Mouse (Mus musculus): ENCODE measurements around the gene Gm42688. TPM values are rescaled to one million over a fixed set of nuclear protein-coding genes. Genes with fewer than 3 reads are reported as not detected.
A peak's percentile ranks its signal among the peaks of the same experiment; 100 is the strongest.
"Not testable (repeated sequence)": the region's sequence is repeated elsewhere in the genome, so short reads cannot be mapped to it uniquely, and the experiment has no call there.

Gene Gm42688
- polyA plus RNA-seq, 1 experiment from 2014 or later, result 1.1 TPM

GRCm38 (mm10) chr6:83142211-83142731, 40.9 kb downstream of the Gm42688 start:
- no peaks in the 10 kb centered on the region for H3K9me3 ChIP-seq (replicated peaks)
- no peak for DNase-seq
- H3K4me3 ChIP-seq (replicated peaks), result peak overlapping the region; percentile 24; the same call in 1 of the 2 replicates
- H3K36me3 ChIP-seq, result no peaks in the 10 kb centered on the region
- H3K27me3 ChIP-seq, result peaks cover 46% of the 10 kb centered on the region
- no peak overlapping the region for H3K27ac ChIP-seq
- peaks cover 26% of the 10 kb centered on the region for H3K4me1 ChIP-seq (replicated peaks)
- 7% methylated on average over 41 of the region's 41 CpGs for WGBS (ENCODE audit: insufficient replicate concordance)
- peak overlapping the region; percentile 5; the same call in 1 of the 2 replicates for H3K9ac ChIP-seq
- no peak for ATAC-seq (ENCODE audit: low read depth)
- peak overlapping the region; percentile 51 for H3K4me2 ChIP-seq

DNA sequence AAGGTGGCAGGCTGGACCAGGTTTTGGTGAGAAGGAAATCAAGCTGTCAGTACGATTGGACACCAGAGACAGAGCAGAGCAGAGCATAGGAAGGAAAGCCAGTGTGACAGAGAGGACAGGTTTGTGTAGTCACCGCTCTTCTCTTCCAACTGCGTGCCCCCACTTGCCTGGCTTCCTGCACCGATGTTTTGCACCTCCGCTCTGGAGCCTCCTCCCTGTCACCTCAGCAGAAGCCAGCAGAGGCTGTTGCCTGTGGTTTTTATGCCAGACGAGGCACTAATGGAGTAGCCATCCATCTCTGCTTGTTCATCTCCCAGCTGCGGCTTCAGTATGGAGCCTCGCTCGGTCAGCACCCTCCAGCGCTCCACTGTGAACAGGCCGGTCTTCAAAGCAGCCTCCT, 41.5 kb downstream of the Gm42688 start:
- no peak overlapping the region for H3K27ac ChIP-seq
- peaks cover 20% of the 10 kb centered on the region for H3K4me1 ChIP-seq (replicated peaks)
- no peak overlapping the region for H3K4me3 ChIP-seq (replicated peaks)
- peaks cover 40% of the 10 kb centered on the region for H3K27me3 ChIP-seq
- WGBS (ENCODE audit: insufficient replicate concordance), result 60% methylated on average over 11 of the region's 11 CpGs
- DNase-seq (no peak), ATAC-seq (ENCODE audit: low read depth) (no peak)
- 0 out of 2 replicates have a peak, but pooled peaks cover under 1% of the 10 kb centered on the region for H3K36me3 ChIP-seq
- H3K9ac ChIP-seq, result no peak overlapping the region
- H3K4me2 ChIP-seq, result no peak overlapping the region
- H3K9me3 ChIP-seq (replicated peaks), result no peaks in the 10 kb centered on the region

GRCm38 (mm10) chr6:83145209-83145608, 43.8 kb downstream of the Gm42688 start:
- no peak for DNase-seq
- H3K4me3 ChIP-seq (replicated peaks), result no peak overlapping the region

DNA sequence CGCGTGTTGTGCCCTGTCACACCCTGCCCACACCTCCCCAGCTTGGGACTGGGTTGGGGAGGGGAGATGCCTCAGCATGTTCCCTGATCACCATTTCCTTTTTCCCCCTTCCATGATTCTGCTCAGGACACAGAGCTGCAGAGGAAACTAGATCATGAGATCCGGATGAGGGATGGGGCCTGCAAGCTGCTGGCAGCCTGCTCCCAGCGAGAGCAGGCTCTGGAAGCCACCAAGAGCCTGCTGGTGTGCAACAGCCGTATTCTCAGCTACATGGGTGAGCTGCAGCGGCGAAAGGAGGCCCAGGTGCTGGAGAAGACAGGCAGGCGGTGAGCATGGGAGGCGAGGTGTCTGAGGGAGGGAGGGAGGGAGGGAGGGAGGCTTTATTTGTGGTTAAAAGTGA, 44.4 kb downstream of the Gm42688 start:
- Histone ChIP-seq H3K27ac (no peak overlapping the region; the same call in 1 of the 2 replicates), H3K4me3 (replicated peaks) (no peak overlapping the region), H3K4me1 (replicated peaks) (peaks cover 8% of the 10 kb centered on the region), H3K36me3 (peaks cover 15% of the 10 kb centered on the region), H3K9ac (no peak overlapping the region; the same call in 1 of the 2 replicates), H3K4me2 (no peak overlapping the region), H3K9me3 (replicated peaks) (no peaks in the 10 kb centered on the region), H3K27me3 (peaks cover 21% of the 10 kb centered on the region)
- 52% methylated on average over 9 of the region's 9 CpGs for WGBS (ENCODE audit: insufficient replicate concordance)
- ATAC-seq (ENCODE audit: low read depth) (no peak), DNase-seq (no peak)

More at GRCm38 (mm10) chr6:83145209-83145608, 43.8 kb downstream of the Gm42688 start:
- Histone ChIP-seq H3K9ac (no peak overlapping the region), H3K4me2 (no peak overlapping the region), H3K27me3 (peaks cover 21% of the 10 kb centered on the region), H3K4me1 (replicated peaks) (peaks cover 8% of the 10 kb centered on the region), H3K27ac (no peak overlapping the region), H3K9me3 (replicated peaks) (no peaks in the 10 kb centered on the region), H3K36me3 (peaks cover 15% of the 10 kb centered on the region)
- 44% methylated on average over 2 of the region's 2 CpGs for WGBS (ENCODE audit: insufficient replicate concordance)
- ATAC-seq (ENCODE audit: low read depth), result no peak

- Histone ChIP-seq H3K4me3 (replicated peaks) (no peak overlapping the region), H3K9me3 (replicated peaks) (no peaks in the 10 kb centered on the region), H3K4me2 (no peak overlapping the region), H3K27ac (no peak overlapping the region), H3K9ac (no peak overlapping the region), H3K27me3 (peaks cover 12% of the 10 kb centered on the region), H3K4me1 (replicated peaks) (peaks cover 12% of the 10 kb centered on the region), H3K36me3 (peaks cover 15% of the 10 kb centered on the region)
- whole genome bisulfite sequencing (ENCODE audit: insufficient replicate concordance), result 58% methylated on average over 7 of the region's 7 CpGs
- ATAC-seq (ENCODE audit: low read depth), result no peak
- no peak for DNase-seq
Measured at GRCm38 (mm10) chr6:83147280-83147679, 45.9 kb downstream of the Gm42688 start.

GRCm38 (mm10) chr6:83151721-83152120, 50.3 kb downstream of the Gm42688 start:
- no peak overlapping the region for H3K9ac ChIP-seq
- H3K4me1 ChIP-seq (replicated peaks), result peaks cover 28% of the 10 kb centered on the region
- H3K27me3 ChIP-seq, result peaks cover 47% of the 10 kb centered on the region
- no peaks in the 10 kb centered on the region for H3K9me3 ChIP-seq (replicated peaks)
- H3K4me2 ChIP-seq, result no peak overlapping the region
- H3K4me3 ChIP-seq (replicated peaks), result no peak overlapping the region
- DNase-seq (no peak), ATAC-seq (ENCODE audit: low read depth) (no peak)
- H3K27ac ChIP-seq, result no peak overlapping the region
- WGBS (ENCODE audit: insufficient replicate concordance), result 38% methylated on average over 8 of the region's 8 CpGs
- H3K36me3 ChIP-seq, result peaks cover 15% of the 10 kb centered on the region

DNA sequence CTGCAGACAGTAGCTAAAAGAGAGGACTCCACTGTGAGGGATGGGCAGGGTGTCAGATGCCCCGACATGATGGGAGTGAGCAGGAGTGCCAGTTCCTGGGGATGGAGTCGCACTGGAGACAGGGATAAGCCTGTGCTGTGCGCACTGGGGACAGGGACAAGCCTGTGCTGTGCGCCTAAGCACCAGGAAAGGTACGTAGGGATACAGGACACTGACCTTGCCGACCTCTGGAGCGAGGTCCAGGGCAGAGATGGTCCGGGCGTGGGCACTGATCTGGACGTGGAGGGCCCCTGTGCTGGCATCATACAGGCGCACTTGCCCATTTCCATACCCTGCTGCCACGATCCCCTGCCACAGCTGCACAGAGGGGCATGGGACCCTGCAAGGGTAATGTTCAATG, 51.6 kb downstream of the Gm42688 start:
- H3K4me2 ChIP-seq, result no peak overlapping the region
- H3K27ac ChIP-seq, result no peak overlapping the region
- H3K9ac ChIP-seq, result no peak overlapping the region
- H3K27me3 ChIP-seq, result peaks cover 55% of the 10 kb centered on the region
- DNase-seq, result no peak
- H3K9me3 ChIP-seq (replicated peaks), result no peaks in the 10 kb centered on the region
- H3K4me1 ChIP-seq (replicated peaks), result peaks cover 28% of the 10 kb centered on the region
- 74% methylated on average over 12 of the region's 12 CpGs for WGBS (ENCODE audit: insufficient replicate concordance)
- ATAC-seq (ENCODE audit: low read depth), result no peak
- H3K4me3 ChIP-seq (replicated peaks), result no peak overlapping the region
- peaks cover 13% of the 10 kb centered on the region for H3K36me3 ChIP-seq

GRCm38 (mm10) chr6:83153485-83153884, 52.1 kb downstream of the Gm42688 start:
- Histone ChIP-seq H3K4me1 (replicated peaks) (peaks cover 28% of the 10 kb centered on the region), H3K9ac (no peak overlapping the region), H3K27me3 (peaks cover 55% of the 10 kb centered on the region), H3K27ac (no peak overlapping the region), H3K9me3 (replicated peaks) (no peaks in the 10 kb centered on the region), H3K36me3 (peaks cover 10% of the 10 kb centered on the region), H3K4me3 (replicated peaks) (no peak overlapping the region), H3K4me2 (no peak overlapping the region)
- DNase-seq (no peak), ATAC-seq (ENCODE audit: low read depth) (no peak)
- 62% methylated on average over 5 of the region's 5 CpGs for WGBS (ENCODE audit: insufficient replicate concordance)

DNA sequence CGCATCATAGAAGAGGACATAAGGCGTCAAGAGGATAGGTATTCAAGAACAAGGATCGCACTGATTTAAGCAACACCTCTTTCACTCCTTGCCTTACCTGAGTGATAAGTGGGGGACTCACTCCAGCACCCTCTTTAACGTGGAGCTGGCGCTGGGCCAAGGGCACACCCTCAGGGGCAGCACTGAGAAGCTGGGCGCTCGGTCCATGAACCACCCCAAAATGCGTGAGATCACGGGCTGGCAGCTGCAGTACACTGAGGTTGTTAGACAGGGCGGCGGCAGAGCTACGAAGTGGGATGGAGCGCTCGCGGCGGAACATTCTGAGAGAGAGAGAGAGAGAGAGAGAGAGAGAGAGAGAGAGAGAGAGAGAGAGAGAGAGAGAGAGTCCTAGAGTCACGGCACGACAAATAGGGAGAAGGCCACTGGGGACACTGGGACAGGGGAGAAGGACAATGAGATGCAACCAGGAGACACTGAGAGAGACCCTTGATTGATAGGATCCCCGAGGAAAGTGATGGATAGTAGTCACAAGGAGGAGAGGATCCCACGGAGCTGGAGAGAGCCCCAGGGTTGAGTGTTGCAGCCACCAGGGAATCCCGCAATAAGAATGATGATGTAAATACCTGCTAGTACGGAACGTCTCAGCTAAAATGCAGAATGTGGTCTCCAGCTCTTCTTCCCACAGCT, 54.3 kb downstream of the Gm42688 start:
- 13% methylated on average over 23 of the region's 23 CpGs for WGBS (ENCODE audit: insufficient replicate concordance)
- DNase-seq (no peak), ATAC-seq (ENCODE audit: low read depth) (no peak)
- H3K4me3 ChIP-seq (replicated peaks), result peak overlapping the region; percentile 54
- no peaks in the 10 kb centered on the region for H3K9me3 ChIP-seq (replicated peaks)
- H3K9ac ChIP-seq, result peak overlapping the region; percentile 34; the same call in 1 of the 2 replicates
- H3K27ac ChIP-seq, result no peak overlapping the region
- H3K27me3 ChIP-seq, result peaks cover 65% of the 10 kb centered on the region
- H3K4me1 ChIP-seq (replicated peaks), result peaks cover 28% of the 10 kb centered on the region
- H3K36me3 ChIP-seq, result no peaks in the 10 kb centered on the region
- peak overlapping the region; percentile 78 for H3K4me2 ChIP-seq

DNA sequence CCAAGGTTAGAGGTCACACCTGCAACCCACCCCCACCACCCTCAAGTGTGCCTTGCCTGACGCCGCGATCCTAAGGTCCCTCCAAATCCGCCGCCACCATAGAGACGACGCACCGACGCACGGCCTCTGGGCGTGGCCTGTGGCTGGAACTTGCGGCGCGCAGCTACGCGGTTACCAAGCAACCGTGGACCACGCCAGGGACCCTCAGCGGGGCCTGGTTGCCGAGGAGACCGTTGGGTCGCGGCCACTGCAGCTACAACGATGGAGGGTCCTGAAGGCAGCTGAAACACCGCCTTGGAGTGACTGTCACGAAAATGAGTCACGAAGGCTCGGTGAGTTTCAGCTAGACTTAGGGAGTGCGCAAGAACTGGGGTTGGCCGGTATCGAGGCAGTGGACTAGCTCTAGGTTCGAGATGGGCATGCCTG, 54.9 kb downstream of the Gm42688 start, which contains the start of the genes Wdr54 and 1700003E16Rik:
TSS of gene Wdr54 (minus strand) at position 139 of the 426 bp plus-strand sequence.
TSS of gene 1700003E16Rik (plus strand) at position 146 of the 426 bp plus-strand sequence.
- no peak within 1 kb of the TSS for H3K27ac ChIP-seq
- peaks cover 71% of the 10 kb centered on the region for H3K27me3 ChIP-seq
- 3% methylated on average over 32 of the region's 32 CpGs for WGBS (ENCODE audit: insufficient replicate concordance)
- peaks cover 28% of the 10 kb centered on the region for H3K4me1 ChIP-seq (replicated peaks)
- H3K4me2 ChIP-seq, result peak within 1 kb of the TSS; percentile 78
- no peaks in the 10 kb centered on the region for H3K36me3 ChIP-seq
- H3K4me3 ChIP-seq (replicated peaks), result peak within 1 kb of the TSS; percentile 54
- DNase-seq (peak; percentile 23), ATAC-seq (ENCODE audit: low read depth) (peak; percentile 35)
- peak within 1 kb of the TSS; percentile 34; the same call in 1 of the 2 replicates for H3K9ac ChIP-seq
- H3K9me3 ChIP-seq (replicated peaks), result no peaks in the 10 kb centered on the region

DNA sequence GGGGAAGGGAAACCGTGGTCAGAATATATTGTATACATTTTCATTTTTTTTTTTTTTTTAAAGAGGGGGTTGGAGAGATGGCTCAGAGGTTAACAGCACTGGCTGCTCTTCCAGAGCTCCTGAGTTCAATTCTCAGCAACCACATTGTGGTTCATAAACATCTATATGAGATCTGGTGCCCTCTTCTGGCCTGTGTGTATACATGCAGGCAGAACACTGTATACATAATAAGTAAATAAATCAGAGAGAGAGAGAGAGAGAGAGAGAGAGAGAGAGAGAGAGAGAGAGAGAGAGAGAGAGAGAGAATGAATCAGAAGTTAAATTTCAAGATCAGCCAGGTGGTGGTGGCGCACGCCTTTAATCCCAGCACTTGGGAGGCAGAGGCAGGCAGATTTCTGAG, 58.0 kb downstream of the Gm42688 start:
- H3K9ac ChIP-seq, result not testable (repeated sequence)

More for the DNA sequence above, 58.0 kb downstream of the Gm42688 start:
- not testable (repeated sequence) for H3K4me2 ChIP-seq; ATAC-seq (ENCODE audit: low read depth); H3K4me3 ChIP-seq (replicated peaks); DNase-seq; H3K27ac ChIP-seq; H3K9me3 ChIP-seq (replicated peaks); H3K36me3 ChIP-seq
- Histone ChIP-seq H3K27me3 (peaks cover 69% of the 10 kb centered on the region), H3K4me1 (replicated peaks) (peaks cover 29% of the 10 kb centered on the region)
- WGBS (ENCODE audit: insufficient replicate concordance), result 28% methylated on average over 3 of the region's 3 CpGs

All from liver, embryonic 13.5 days (tissue).